Mouse (Mus musculus) liver, postnatal 0 days (tissue): ENCODE data around the gene Habp2.

Experiments used
- CTCF ChIP-seq: sonication (generic); IDR thresholded peaks from 2 replicates; pipeline ENCODE4 v1.5.1; 2016; ENCODE audit warnings: antibody characterized with exemption, low read depth
- EP300 ChIP-seq: IDR thresholded peaks from 2 replicates; pipeline ENCODE4 v1.6.1; 2016; ENCODE audit warnings: antibody characterized with exemption, low read depth, mild to moderate bottlenecking

DNA sequence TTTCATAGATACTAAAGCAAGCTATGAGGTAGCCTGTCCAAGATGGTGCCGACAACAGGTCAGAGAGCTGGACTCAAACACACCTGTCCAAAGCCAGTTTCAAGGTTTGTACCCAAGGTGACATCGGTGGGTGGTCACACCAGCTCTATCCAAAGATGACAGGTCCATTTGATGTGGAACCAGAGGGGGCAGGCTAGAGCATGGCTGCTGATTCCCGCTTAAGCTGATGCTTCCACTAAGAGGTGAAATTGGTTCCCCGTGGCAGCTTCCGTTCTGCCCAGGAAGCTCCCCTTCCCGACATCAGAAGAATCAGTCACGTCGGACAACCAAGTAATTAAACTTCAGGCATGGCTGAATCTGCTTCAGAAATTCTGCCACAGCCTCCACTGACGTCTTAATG lies 5.4 kb downstream of the Habp2 start:
- TF ChIP-seq CTCF (peak; percentile 40), EP300 (no peak)
